Comparison of ENCODE assay signal across 29 mouse cellular contexts in genomic region chr16:19236719-19237118, GRCm38 (mm10).
A peak's percentile ranks its signal among the peaks of the same experiment; 100 is the strongest.
DNase-seq lines count a peak whose midpoint lies in the region; TF ChIP-seq lines count a peak whose summit lies in the region.
"Had no signal": no experiment of that assay in that cellular context is flagged by ENCODE, and none has a peak within 500 bp of the region (broad histone marks: within the 10 kb centered on the region; RNA-seq: fewer than 3 reads in every experiment).

No protein-coding gene starts in this region.

- peak; percentile 35 to 43 for DNase-seq in spleen, adult 18-20 months
- no peak for DNase-seq in spleen, postnatal 4 days (ENCODE audit: low spot score in 2 of 2)
- peak; percentile 60 to 62 for DNase-seq in B cell, adult 2 months
- peak; percentile 29 for DNase-seq in ZHBTc4 (ENCODE audit: low read depth, low spot score)
- no peak for DNase-seq in adrenal gland, adult 2 months
- no peak for DNase-seq in layer of hippocampus, adult 8-10 months (ENCODE audit: low spot score in 2 of 2)
- DNase-seq in kidney, postnatal 4 days = no peak
- DNase-seq: adrenal gland, adult 8-10 months; cerebellum, adult 11-12 months; cerebellum, adult 9-11 months; gastrocnemius, postnatal 25 days; heart, adult 11 months; kidney, adult 18-20 months; layer of hippocampus, adult 9-11 months; liver, postnatal 0 days; lung, postnatal 4 days; retina, postnatal 1 day; right cerebral cortex, postnatal 14 days had no signal

- no peaks in the 10 kb centered on the region for H3K36me3 ChIP-seq in small intestine, adult 2 months (ENCODE audit: control insufficient read depth, insufficient read depth, low read length)
- H3K36me3 ChIP-seq: embryonic facial prominence, embryonic 13.5 days; G1E; heart, embryonic 10.5 days; heart, embryonic 15.5 days; liver, embryonic 12.5 days; midbrain, embryonic 12.5 days; neural tube, embryonic 13.5 days had no signal

- no peak for TF ChIP-seq POLR2A in small intestine, adult 2 months (IDR thresholded peaks at IDR 0.05; ENCODE audit: low read depth, low read length)

- no peaks in the 10 kb centered on the region for H3K27me3 ChIP-seq in small intestine, adult 2 months (ENCODE audit: control insufficient read depth, insufficient read depth, low read length)
- H3K27me3 ChIP-seq: embryonic facial prominence, embryonic 13.5 days; heart, embryonic 15.5 days; liver, embryonic 12.5 days; megakaryocyte, embryonic 14.5 days; midbrain, embryonic 12.5 days; neural tube, embryonic 13.5 days had no signal

- H3K4me3 ChIP-seq in small intestine, adult 2 months (ENCODE audit: low read depth, low read length) = peak overlapping the region; percentile 40
- H3K4me3 ChIP-seq: embryonic facial prominence, embryonic 13.5 days; heart, embryonic 10.5 days; heart, embryonic 15.5 days; left cerebral cortex, adult 2 months; liver, embryonic 12.5 days; megakaryocyte, embryonic 14.5 days; midbrain, embryonic 12.5 days; neural tube, embryonic 13.5 days had no signal

- 81% methylated on average over 4 of the region's 4 CpGs for WGBS in small intestine, adult 2 months

- no peaks in the 10 kb centered on the region for H3K4me1 ChIP-seq in small intestine, adult 2 months (ENCODE audit: control insufficient read depth, insufficient read depth, insufficient read length, low read length)
- H3K4me1 ChIP-seq: embryonic facial prominence, embryonic 13.5 days; heart, embryonic 10.5 days; heart, embryonic 15.5 days; liver, embryonic 12.5 days; megakaryocyte, embryonic 14.5 days; midbrain, embryonic 12.5 days; neural tube, embryonic 13.5 days had no signal

- no peak for TF ChIP-seq CTCF in small intestine, adult 2 months (IDR thresholded peaks at IDR 0.05; ENCODE audit: extremely low read depth, insufficient read length, insufficient replicate concordance, low read depth, low read length)

- peak overlapping the region; percentile 59; the same call in 1 of the 2 replicates for H3K27ac ChIP-seq in small intestine, adult 2 months (ENCODE audit: insufficient read depth, low read depth, low read length)
- H3K27ac ChIP-seq: embryonic facial prominence, embryonic 13.5 days; heart, embryonic 10.5 days; heart, embryonic 15.5 days; kidney, postnatal 0 days; left cerebral cortex, adult 2 months; liver, embryonic 12.5 days; midbrain, embryonic 12.5 days; neural tube, embryonic 13.5 days had no signal

Comparison
In these comparisons a context has a peak if more than half of its experiments do, and no peak if none do; other contexts are left out.
1. DNase-seq: peak in spleen, adult 18-20 months (2 of 2), B cell, adult 2 months (2 of 2) and ZHBTc4 (single experiment); none in spleen, postnatal 4 days (0 of 2), adrenal gland, adult 2 months (single experiment), layer of hippocampus, adult 8-10 months (0 of 2) and kidney, postnatal 4 days (0 of 2).